Mouse (Mus musculus) limb, embryonic 15.5 days (tissue): ENCODE measurements around the gene Prkcz. TPM values are rescaled to one million over a fixed set of nuclear protein-coding genes. Genes with fewer than 3 reads are reported as not detected.
"Not testable (repeated sequence)": the region's sequence is repeated elsewhere in the genome, so short reads cannot be mapped to it uniquely, and the experiment has no call there.

Source experiments
- ATAC-seq: fragments of 200-750 bp; cut with Nextera tagmentation; 2 replicates; pipeline ENCODE4 v1.8.0; 2017; ENCODE audit warnings: low read depth, moderate TSS enrichment; ENCODE audit not compliant: insufficient number of reproducible peaks, low FRiP score, low TSS enrichment
- H3K27ac ChIP-seq: fragments of 300-500 bp; sonication (generic); 2 replicates; pipeline ENCODE4 v1.5.1; 2015; ENCODE audit warnings: moderate library complexity, mild to moderate bottlenecking, inconsistent platforms
- H3K27me3 ChIP-seq: fragments of 300-500 bp; sonication (generic); 2 replicates; pipeline ENCODE4 v1.6.1; 2015; ENCODE audit warnings: inconsistent platforms
- H3K36me3 ChIP-seq: fragments of 300-500 bp; sonication (generic); 2 replicates; pipeline ENCODE4 v1.6.1; 2015; ENCODE audit warnings: inconsistent platforms
- H3K4me1 ChIP-seq: fragments of 300-500 bp; sonication (generic); 2 replicates; pipeline ENCODE4 v1.6.1; 2015; ENCODE audit warnings: inconsistent platforms
- H3K4me2 ChIP-seq: fragments of 300-500 bp; sonication (generic); 2 replicates; pipeline ENCODE4 v1.6.1; 2015; ENCODE audit warnings: mild to moderate bottlenecking, inconsistent platforms
- H3K4me3 ChIP-seq: fragments of 300-500 bp; sonication (generic); 2 replicates; pipeline ENCODE4 v1.5.1; 2015; ENCODE audit warnings: mild to moderate bottlenecking, inconsistent platforms
- H3K9ac ChIP-seq: fragments of 300-500 bp; sonication (generic); 2 replicates; pipeline ENCODE4 v1.6.1; 2015; ENCODE audit warnings: inconsistent platforms
- H3K9me3 ChIP-seq: fragments of 300-500 bp; sonication (generic); 2 replicates; pipeline ENCODE4 v1.6.1; 2016; ENCODE audit warnings: inconsistent platforms
- WGBS: fragments of 180-500 bp; shearing (Covaris S2); methylation state at CpG from one replicate; pipeline ENCODE4 v1.1.7; 2015; 5-methylcytosine and 5-hydroxymethylcytosine counted together
- polyA plus RNA-seq: library from polyadenylated mRNA; unstranded; fragments of >200 nt; fragmentation: Nextera tagmentation; extraction: Ambion mirVana; gene quantifications from 2 replicates; pipeline ENCODE4 v1.2.1, GENCODE M21; 2015

Gene Prkcz
- polyA plus RNA-seq, 1 experiment from 2014 or later: 10.5 TPM

DNA sequence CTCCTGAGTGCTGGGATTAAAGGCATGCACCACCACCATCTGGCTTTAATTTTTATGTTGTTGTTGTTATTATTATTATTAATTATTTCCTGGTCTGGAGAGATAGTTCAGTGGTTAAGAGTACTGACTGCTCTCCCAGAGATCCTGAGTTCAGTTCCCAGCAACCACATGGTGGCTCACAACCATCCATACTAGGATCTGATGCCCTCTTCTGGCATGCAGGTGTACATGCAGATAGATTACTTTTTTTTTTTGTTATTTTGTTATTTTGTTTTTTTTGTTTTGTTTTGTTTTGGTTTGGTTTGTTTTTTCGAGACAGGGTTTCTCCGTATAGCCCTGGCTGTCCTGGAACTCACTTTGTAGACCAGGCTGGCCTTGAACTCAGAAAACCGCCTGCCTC is 113.1 kb downstream of the Prkcz start:
- H3K4me3 ChIP-seq, H3K4me2 ChIP-seq, H3K27me3 ChIP-seq, ATAC-seq, H3K9me3 ChIP-seq, H3K9ac ChIP-seq, H3K27ac ChIP-seq, H3K36me3 ChIP-seq: not testable (repeated sequence)
- H3K4me1 ChIP-seq: peaks cover 55% of the 10 kb centered on the region
- WGBS: 95% methylated on average over 3 of the region's 3 CpGs

DNA sequence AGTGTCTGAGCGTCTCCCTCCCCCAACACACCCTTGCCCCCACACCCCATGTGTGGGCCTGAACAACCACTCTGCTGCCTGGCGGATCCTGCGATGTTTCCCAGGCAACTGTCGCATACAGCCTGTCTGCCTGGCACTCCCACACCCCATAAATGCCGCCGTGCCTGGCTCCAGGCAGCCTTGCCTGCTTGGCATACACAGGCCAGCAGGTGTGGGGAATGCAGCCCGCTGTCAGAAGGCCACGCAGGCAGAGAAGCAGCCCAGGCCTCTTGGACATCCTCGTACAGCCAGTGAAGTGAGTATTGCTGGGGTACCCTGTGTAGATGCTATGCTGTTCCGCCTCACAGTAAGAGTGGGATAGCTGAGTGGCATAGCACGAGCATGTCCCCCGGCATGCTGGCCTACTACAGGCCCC is 114.5 kb downstream of the Prkcz start:
- Histone ChIP-seq H3K27me3 (no peaks in the 10 kb centered on the region), H3K27ac (peak overlapping the region; percentile 59), H3K4me1 (peaks cover 44% of the 10 kb centered on the region), H3K36me3 (no peaks in the 10 kb centered on the region), H3K9ac (no peak overlapping the region), H3K9me3 (no peaks in the 10 kb centered on the region), H3K4me3 (no peak overlapping the region), H3K4me2 (no peak overlapping the region)
- 49% methylated on average over 12 of the region's 12 CpGs for WGBS
- ATAC-seq: no peak

DNA sequence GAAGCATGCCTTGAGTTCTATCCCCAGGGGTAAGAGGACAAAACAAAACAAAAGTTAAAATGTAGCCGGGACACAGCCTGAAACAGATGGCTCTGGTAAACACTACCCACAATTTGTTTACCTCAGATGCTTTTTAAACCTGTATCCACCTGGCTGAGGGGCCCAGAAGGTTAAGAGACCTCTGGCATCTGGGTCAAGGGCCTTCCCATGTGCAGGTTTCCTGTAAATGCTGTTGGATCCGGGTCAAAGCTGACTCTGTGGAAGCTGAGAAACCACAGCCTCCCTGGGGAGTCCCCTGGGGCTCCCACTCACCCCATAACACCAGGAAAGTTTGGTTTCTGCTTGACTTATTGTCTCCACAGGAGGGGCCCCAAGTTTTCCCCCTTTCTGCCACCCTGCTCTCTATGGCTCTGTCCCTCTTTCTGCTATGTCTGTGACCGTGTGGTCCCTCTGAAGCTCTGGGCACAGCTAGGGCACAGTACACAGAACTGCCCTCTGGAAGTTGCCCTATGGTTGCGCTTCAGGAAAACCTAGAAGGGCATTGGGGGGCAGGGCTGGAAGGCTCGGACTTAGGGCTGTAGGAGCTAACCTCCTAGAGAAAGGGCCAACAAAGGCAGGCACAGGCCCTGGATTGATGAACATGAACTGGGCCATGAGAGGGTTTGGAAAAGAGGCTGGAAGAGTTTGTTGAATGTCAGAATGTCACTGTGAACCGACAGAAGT is 115.2 kb downstream of the Prkcz start:
- peaks cover 39% of the 10 kb centered on the region for H3K4me1 ChIP-seq
- no peaks in the 10 kb centered on the region for H3K36me3 ChIP-seq
- no peak for ATAC-seq
- no peak overlapping the region for H3K4me2 ChIP-seq
- H3K9ac ChIP-seq: no peak overlapping the region
- H3K9me3 ChIP-seq: no peaks in the 10 kb centered on the region
- no peaks in the 10 kb centered on the region for H3K27me3 ChIP-seq
- H3K4me3 ChIP-seq: no peak overlapping the region
- peak overlapping the region; percentile 59 for H3K27ac ChIP-seq
- 60% methylated on average over 6 of the region's 6 CpGs for WGBS

DNA sequence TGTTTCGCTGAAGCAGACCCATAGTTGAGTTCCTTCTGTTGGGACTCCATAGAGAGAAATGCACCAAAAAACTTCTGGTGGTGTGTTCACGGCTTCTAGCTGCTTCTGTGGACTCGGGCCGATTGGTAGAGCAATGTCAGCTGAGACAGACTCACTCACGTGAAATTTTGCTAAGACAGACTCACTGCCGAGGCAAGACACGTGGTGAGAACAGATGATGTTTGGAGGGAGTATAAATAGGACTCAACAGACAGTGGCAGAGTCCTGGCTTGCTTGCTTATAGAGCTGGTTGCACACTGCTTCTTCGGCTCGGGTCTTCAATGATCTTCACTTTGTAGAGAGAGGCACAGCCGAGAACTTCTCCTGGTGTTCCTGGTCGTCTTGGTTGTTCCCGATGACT is 117.9 kb downstream of the Prkcz start:
- 87% methylated on average over 12 of the region's 12 CpGs for WGBS

DNA sequence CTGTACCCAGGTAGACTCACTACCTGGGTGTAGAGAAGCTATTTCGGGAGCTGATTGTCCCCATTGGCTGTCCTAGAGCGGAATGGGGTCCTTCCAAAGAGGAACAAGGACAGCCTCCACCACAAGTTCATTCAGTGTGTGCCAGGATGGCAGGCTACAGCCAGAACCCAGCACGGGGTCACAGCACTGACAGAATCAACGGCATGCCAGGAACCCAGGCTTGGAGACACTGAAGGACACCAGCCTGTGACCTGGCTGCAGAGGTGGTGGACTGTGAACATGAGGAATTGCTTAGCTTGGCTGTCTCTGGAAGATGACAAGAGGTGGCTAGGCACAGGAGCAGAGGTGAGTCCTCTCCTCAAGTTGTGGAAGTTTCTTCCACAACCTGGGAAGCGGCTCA is 118.9 kb downstream of the Prkcz start:
- Histone ChIP-seq H3K4me2 (no peak overlapping the region), H3K27me3 (no peaks in the 10 kb centered on the region)
- WGBS: 89% methylated on average over 5 of the region's 5 CpGs

More for the DNA sequence above, 117.9 kb downstream of the Prkcz start:
- Histone ChIP-seq H3K27ac (no peak overlapping the region), H3K4me2 (no peak overlapping the region), H3K4me1 (peaks cover 36% of the 10 kb centered on the region), H3K4me3 (no peak overlapping the region), H3K27me3 (no peaks in the 10 kb centered on the region), H3K36me3 (no peaks in the 10 kb centered on the region), H3K9ac (no peak overlapping the region), H3K9me3 (no peaks in the 10 kb centered on the region)
- ATAC-seq: no peak

DNA sequence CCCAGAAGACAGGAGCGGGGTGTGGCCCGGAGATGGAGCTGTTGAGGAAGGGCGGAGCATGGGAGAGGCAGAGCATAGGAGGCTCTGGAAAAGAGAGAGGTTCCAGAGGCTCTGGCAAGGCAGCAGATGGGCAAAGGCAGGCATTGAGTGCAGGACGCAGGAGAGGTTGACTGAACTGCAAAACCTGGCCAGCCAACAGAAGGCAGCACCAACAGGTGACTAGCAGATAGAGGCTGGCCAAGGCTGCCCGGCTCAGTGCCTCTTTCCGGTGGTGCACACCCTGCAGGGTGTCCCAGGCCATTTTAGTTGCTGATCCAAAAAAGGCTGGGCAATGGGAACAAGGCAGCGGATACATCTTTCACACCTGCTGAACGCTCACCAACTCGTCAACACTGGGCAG is 119.4 kb downstream of the Prkcz start:
- Histone ChIP-seq H3K4me2 (no peak overlapping the region), H3K4me1 (peaks cover 48% of the 10 kb centered on the region), H3K36me3 (no peaks in the 10 kb centered on the region), H3K9ac (no peak overlapping the region), H3K27me3 (no peaks in the 10 kb centered on the region), H3K9me3 (no peaks in the 10 kb centered on the region), H3K27ac (no peak overlapping the region), H3K4me3 (no peak overlapping the region)
- 73% methylated on average over 9 of the region's 9 CpGs for WGBS
- ATAC-seq: no peak

More for the DNA sequence above, 118.9 kb downstream of the Prkcz start:
- Histone ChIP-seq H3K36me3 (no peaks in the 10 kb centered on the region), H3K4me1 (peaks cover 45% of the 10 kb centered on the region), H3K9me3 (no peaks in the 10 kb centered on the region), H3K9ac (no peak overlapping the region), H3K4me3 (no peak overlapping the region), H3K27ac (no peak overlapping the region)
- ATAC-seq: no peak

DNA sequence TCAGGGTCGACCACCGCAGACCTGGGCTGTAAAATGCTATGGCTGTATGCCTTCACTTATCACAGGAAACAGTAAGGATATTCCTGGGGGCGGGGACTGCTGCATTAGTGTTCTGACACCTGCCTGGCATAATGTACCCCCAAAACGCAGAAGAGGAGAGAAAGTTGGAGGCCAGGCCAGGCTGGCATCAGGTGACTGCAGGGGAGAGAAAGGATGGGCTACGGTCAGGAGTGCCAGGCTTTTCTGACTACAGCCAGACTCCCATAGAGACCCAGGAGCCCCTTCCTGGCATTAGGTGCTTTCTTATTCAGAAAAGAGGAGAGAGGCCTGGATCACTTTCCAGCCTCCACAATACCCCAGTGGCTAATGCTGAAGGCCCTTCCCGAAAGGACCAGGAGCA is 121.7 kb downstream of the Prkcz start:
- no peaks in the 10 kb centered on the region for H3K27me3 ChIP-seq
- no peak overlapping the region for H3K4me2 ChIP-seq
- H3K9me3 ChIP-seq: no peaks in the 10 kb centered on the region
- H3K4me1 ChIP-seq: peaks cover 56% of the 10 kb centered on the region
- ATAC-seq: no peak
- no peak overlapping the region for H3K9ac ChIP-seq
- H3K36me3 ChIP-seq: no peaks in the 10 kb centered on the region
- WGBS: 59% methylated on average over 6 of the region's 6 CpGs
- peak overlapping the region; percentile 59; the same call in 1 of the 2 replicates for H3K27ac ChIP-seq
- H3K4me3 ChIP-seq: no peak overlapping the region

DNA sequence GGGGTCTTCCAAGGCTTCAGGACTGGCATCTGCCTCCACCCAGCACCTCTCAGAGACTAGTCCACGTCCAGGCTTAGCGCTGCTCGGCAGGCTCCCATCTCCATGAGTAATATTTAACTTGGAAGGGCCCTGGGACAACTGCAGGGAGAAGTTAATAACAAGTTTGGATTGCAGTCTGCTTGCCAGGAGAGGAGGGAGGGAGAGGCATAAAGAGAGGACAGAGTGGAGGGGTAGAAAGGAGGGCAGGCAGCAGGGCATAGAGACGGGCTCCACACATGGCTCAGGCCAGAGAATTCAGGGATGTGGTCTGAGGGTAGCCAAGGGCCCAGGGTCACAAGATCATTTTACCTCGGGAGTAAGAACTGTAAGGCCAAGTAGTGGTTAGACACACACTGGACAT is 122.9 kb downstream of the Prkcz start:
- ATAC-seq: no peak
- H3K4me1 ChIP-seq: peaks cover 68% of the 10 kb centered on the region
- peak overlapping the region; percentile 99 for H3K27ac ChIP-seq

DNA sequence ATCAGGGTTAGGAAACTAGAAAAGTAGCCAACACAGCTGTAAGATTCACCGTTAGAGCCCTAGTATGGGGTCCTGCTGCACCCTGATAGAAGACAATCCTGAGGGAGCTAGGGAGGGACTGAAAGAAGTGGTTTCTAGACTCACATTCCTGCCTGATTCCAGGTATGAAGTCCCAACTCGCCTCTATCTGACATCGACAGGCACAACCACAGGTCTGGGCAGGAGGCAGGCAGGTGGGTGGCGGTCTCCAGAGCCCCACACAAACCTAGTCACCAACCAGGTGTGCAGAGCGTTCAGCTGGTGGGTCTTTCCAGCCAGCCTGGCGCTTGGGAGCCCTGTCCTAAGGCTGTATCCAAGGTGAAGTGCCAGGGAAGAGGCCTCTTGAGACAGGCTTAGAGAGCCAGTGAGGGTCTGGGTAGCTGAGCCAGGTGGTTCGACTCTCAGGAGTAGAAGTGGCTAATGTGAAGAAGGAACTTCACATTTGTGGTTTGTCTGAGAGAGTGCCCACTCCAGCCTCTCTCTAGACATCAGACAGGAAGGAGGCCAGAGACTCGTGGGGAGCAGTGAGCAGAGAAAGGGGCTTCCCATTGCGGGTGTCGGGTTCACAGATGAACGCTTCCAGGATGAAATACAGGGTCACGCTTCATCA is 124.3 kb downstream of the Prkcz start:
- ATAC-seq: no peak
- WGBS: 69% methylated on average over 12 of the region's 12 CpGs
- H3K9me3 ChIP-seq: no peaks in the 10 kb centered on the region
- H3K4me1 ChIP-seq: peaks cover 76% of the 10 kb centered on the region
- H3K9ac ChIP-seq: no peak overlapping the region
- no peaks in the 10 kb centered on the region for H3K27me3 ChIP-seq
- no peak overlapping the region for H3K4me3 ChIP-seq
- no peaks in the 10 kb centered on the region for H3K36me3 ChIP-seq
- H3K27ac ChIP-seq: peak overlapping the region; percentile 99
- H3K4me2 ChIP-seq: 0 out of 2 replicates have a peak overlapping the region, but pooled peaks have one; percentile 0

More for the DNA sequence above, 122.9 kb downstream of the Prkcz start:
- H3K9ac ChIP-seq: no peak overlapping the region
- WGBS: 42% methylated on average over 5 of the region's 5 CpGs
- no peaks in the 10 kb centered on the region for H3K27me3 ChIP-seq
- no peak overlapping the region for H3K4me2 ChIP-seq
- H3K9me3 ChIP-seq: no peaks in the 10 kb centered on the region
- H3K36me3 ChIP-seq: no peaks in the 10 kb centered on the region
- H3K4me3 ChIP-seq: no peak overlapping the region

DNA sequence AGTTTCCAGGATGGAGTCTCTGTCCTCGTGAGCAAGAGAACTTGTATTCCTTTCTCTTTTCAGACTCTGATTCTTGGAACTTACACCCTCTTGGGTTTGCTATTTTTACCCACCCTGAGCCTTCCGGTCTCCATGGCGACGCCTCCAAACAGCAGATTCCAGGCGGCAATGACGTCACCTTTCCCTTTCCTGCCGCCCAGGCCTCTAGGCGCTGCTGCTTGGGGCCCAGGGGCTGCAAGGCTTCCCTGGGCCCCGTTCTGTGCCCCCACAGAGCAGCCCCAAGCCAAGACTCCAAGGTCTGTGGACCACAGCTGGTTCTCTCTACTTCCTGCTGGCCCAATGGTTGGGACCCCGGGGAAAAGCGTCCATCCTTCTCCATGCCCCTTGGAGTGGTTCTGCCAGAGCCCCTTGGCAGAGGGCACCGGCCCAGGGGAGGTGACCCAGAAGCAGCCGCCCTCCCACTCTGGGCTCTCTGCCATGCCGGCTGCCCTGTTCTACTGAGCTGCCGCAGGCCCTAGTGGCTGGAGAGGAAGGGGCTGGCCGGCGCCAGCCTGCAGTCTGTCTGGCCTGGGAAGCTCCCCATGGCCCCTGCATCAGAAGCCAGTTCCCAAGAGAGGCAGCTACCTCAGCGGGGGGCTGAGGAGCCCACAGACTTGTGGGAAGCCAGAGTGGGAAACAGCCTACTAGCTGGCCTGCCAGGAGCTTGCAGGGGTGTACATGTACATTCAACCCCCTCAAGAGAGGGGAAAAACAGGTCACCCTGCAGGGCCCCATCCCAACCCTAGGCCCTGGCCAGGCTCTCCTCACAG is 125.6 kb downstream of the Prkcz start:
- Histone ChIP-seq H3K4me2 (peak overlapping the region; percentile 42), H3K4me1 (peaks cover 79% of the 10 kb centered on the region), H3K27ac (peak overlapping the region; percentile 99), H3K27me3 (no peaks in the 10 kb centered on the region), H3K4me3 (peak overlapping the region; percentile 9), H3K36me3 (no peaks in the 10 kb centered on the region), H3K9me3 (no peaks in the 10 kb centered on the region), H3K9ac (no peak overlapping the region)
- WGBS: 7% methylated on average over 18 of the region's 18 CpGs
- ATAC-seq: peak; percentile 80

DNA sequence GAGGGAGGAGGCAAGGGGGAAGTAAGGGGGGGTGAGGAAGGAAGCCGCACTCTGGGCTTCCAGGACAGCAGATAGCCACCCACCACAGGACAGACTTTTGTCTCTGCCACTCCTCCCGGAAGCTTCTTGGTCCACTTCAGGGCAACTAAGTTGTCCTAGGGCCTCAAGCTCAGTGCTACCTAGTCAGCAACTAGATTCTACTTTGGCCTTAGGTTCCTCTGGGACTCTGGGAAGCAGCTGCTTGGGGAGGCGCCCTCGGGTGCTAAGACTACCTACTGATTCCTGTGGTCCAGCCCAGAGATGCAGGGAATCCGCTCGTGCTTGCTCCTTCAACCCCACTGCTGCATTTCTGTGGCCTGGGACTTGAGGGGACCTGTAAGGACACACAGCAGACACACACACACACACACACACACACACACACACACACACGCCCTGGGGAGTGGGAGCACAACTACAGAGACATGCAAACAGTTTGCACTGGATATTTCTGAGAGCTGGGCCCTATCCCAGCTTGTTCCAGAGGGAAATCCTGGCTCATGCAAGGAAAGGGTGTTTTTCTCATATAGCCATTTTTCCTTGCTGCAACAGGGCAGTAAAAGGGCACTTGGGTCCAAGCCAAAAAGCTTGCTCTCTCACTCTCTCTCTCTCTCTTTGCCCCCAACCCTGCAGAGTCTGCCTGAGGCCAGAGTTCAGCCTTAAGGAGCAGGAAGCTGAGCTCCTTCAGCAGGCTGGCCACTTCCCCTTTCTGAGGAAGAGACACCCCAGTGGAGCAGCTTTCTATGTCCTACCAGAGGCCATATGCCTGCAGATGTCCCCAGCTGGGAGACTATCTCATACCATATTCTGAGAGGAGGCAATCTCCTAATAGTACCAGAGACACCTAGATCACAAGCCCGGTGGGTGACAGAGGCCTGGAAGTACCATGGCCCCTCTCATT is 126.5 kb downstream of the Prkcz start:
- peak overlapping the region; percentile 99 for H3K27ac ChIP-seq
- peak overlapping the region; percentile 42 for H3K4me2 ChIP-seq
- 0 out of 2 replicates have a peak overlapping the region, but pooled peaks have one; percentile 26 for H3K9ac ChIP-seq
- no peaks in the 10 kb centered on the region for H3K27me3 ChIP-seq
- H3K4me1 ChIP-seq: peaks cover 78% of the 10 kb centered on the region
- H3K36me3 ChIP-seq: no peaks in the 10 kb centered on the region
- 0 out of 2 replicates have a peak overlapping the region, but pooled peaks have one; percentile 9 for H3K4me3 ChIP-seq
- no peak for ATAC-seq
- WGBS: 24% methylated on average over 8 of the region's 8 CpGs
- no peaks in the 10 kb centered on the region for H3K9me3 ChIP-seq
